Mouse (Mus musculus): ENCODE measurements around the gene Lin37.

GRCm38 (mm10) chr7:30553810-30554584 lies 5.6 kb downstream of the Lin37 start:
- TF ChIP-seq TAL1 (IDR thresholded peaks at IDR 0.05; ENCODE audit: low read length) = no peak
- TF ChIP-seq GATA1 (IDR thresholded peaks at IDR 0.05; ENCODE audit: low read length) = no peak

Measured in erythroblast, embryonic 14.5 days (primary cell).